Mouse (Mus musculus): ENCODE results near the gene Nedd9.

The Nedd9 gene

DNA sequence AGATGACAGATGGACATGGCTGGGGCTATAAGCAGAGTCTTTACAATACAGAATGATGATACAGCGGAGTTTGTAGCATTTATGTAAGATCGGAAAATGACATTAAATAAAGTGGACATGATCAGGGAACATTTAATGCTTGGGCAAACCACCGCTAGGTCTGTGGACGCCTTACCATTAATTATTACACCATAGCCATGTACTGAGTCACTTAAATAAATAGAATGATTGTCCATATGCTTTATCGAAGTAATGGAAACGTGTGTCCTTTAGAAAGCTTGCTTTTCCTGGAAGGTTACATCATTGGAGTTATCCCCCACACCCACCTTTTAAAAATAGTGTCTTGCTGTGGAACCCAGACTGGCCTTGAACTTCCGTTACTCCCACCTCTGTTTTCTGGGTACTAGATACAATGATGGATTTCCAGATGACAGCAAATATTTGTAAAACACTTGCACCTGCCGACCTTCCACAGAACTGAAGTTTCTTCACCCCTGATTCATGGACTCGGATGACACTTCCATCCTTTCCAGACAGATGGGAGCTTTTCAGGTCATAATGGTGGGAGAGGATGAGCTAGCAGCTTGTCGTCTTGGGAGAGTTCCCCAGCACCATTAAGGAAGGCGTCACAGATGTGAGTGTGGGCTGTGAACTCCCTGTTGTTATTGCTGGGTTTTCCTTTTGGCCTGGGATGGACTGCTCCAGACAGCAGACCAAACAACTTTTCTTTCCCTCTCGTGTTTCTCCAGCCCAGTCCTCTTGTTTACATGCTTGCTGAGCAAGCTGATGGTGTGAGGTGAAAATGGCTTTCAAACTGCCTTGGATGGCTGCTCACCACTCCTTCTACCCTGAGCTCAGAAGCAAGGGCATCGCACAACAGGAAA lies 76.7 kb downstream of the Nedd9 start:
- no peak for DNase-seq (ENCODE audit: low spot score in 2 of 2)

DNA sequence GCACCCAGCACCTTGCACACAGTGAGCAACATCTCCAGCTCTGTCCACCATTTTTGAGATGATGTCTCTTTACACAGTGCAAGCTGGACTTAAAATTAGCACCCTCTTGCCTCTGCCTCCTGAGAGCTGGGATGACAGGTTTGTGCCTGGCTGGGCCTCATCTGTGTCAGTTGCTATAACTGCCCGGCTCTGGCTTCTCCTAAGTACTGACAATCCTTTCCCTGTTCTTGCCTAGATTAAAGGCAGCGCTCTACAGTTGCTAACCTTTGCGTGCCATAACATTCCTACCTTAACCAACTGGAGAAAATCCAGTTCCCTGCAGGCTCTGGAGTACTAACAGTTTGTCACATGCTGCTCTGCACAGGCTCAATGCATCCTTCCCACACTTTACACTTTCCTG lies 77.9 kb downstream of the Nedd9 start:
- DNase-seq (ENCODE audit: low spot score in 2 of 2), result no peak

DNA sequence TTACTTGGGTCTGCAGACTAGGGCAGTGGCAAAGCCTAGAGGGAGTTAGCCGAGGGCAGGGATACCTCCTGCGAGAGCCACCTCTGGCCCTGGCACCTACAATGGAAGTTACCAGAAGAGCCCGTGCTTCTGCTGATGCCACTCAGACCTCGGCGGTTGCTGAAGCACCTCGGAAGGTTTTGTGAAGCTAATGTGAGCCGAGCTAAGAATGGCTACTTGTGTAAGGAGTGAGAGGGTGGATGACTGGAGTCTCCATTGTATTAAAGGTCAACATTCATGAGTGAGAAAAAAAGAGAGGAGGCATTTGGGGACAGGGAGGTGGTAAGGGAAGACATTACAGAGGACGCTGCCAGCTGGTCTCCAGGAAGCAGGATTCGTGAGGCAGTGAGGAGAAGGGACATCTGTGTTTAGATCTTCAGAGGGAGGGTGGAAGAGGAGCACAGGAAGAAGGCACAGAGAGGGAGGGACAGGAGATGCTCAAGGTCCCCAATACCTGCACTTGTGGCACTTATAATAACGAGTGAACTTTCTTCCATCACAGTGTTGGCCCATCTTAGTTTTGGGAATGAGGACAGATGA lies 78.7 kb downstream of the Nedd9 start:
- DNase-seq (ENCODE audit: low spot score in 2 of 2), result no peak

DNA sequence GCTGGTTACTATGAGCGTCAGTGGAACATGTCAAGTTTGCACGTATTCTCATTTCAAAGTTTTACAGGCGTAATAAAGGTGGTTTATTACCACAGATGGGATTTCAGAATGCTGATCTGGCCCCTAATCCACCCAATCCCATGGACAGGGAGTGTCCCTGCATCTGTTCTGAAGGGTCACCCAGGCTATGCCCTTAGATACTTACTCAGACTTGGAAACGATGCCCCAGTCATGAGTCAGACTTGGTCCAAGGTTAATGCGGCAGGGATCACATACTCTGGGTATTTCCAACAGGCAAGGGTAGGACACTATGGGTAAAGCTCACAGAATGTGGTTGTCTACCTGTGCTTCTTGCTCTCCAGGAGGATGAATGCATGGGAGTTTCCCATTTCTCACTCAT lies 82.2 kb downstream of the Nedd9 start:
- no peak for DNase-seq (ENCODE audit: low spot score in 2 of 2)

DNA sequence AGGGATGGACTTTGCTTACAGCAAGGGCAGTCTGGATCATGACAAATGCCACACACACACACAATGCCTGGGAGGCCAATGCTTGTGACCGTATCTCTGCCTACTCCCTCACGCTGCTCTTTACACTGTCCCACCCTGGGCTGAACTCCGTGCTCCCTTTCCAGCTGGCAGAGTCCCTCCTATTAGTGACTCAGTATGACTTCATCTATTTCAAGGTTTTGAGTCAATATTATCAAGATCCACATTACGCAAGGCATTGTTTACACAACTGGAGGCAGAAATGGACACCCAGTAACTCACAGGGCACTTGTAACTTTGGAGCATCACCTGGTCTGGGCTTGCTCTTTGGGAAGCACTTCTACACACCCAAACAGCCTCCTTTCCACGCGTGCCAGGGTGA lies 83.3 kb downstream of the Nedd9 start:
- DNase-seq (ENCODE audit: low spot score in 2 of 2), result no peak

DNA sequence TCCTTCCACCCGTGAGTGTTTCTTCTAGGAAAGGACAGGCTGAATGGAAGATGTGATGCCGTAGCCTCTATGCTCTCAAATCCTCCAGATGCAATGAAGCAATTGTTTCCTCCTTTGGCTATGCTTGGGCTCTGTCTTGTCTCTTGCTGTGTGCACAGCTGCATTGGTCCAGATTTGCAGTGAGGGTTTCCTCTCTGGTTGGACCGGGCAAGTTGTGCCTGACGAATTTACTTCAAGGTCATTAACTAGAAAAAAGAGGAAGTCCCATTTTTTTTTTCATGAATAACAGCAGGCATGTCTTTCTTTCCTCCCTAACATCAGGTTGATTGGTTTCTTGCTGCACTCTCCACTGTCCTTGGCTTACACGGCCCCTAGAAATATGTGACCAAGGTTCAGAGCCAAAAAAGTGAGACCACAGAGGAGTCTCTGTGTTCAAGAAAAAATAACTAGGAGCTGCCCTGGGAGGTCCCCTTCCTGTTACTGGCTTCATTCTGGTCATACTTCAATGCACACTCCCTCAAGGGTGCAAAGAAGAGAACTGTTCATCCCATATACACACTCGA lies 84.6 kb downstream of the Nedd9 start:
- no peak for DNase-seq (ENCODE audit: low spot score in 2 of 2)

DNA sequence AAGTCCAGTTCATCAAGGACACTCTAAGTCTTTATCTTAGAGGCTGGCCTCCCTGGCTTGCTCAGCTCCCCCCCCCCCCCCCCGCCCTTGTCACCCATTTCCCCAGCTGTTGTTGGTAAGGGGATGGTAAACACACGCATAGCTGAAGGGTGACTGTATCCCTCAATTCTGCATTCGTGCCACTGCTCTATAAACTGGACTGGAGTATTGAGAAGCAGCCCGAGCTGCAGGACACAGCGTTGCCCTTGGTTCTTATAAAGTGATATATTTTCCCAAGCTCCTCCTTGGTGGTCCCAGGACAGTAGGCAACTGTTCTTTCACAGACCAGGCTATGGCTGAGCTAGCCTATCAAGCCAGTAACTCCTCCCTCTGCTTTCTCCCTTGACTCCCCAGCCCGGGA lies 85.4 kb downstream of the Nedd9 start:
- no peak for DNase-seq (ENCODE audit: low spot score in 2 of 2)

DNA sequence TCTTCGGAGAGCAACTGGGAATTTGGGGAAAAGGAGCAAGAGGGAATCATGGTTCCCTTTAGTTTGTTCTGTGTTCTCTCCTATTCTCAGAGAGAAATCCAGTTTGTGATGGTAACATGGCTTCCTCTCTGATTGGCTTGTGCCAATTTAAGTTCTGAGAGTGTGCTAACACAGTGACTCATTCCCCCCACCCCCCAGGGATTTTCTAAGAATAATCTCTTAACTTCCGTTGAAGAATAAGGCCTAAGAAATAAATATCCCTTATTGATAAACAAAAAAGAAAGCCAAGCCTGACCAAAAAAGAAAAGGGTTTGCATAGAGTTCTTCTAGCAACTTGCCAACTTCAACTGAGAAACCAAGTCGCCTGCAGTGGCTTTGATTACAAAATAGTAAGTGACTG lies 86.9 kb downstream of the Nedd9 start:
- DNase-seq (ENCODE audit: low spot score in 2 of 2), result no peak

DNA sequence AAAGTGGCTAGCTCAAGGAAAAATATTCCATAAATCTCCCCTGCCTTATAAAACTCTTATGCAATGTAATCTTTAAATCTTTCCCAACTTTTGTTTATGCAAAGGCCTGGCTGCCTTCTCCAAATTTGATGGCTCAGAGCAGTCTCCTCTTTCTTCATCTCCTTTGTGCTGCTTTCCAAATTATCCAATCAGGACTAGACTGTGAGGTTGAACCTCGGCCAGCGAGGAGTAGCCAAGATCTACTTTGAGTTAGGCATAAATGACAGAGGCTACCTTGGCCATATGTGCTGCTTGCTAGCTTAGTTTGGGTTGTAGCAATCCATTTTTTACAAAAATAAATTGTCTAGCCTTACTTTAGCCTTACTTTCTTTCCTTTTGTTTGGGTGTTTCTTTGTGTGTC lies 95.0 kb downstream of the Nedd9 start:
- DNase-seq (ENCODE audit: low spot score in 2 of 2), result no peak

DNA sequence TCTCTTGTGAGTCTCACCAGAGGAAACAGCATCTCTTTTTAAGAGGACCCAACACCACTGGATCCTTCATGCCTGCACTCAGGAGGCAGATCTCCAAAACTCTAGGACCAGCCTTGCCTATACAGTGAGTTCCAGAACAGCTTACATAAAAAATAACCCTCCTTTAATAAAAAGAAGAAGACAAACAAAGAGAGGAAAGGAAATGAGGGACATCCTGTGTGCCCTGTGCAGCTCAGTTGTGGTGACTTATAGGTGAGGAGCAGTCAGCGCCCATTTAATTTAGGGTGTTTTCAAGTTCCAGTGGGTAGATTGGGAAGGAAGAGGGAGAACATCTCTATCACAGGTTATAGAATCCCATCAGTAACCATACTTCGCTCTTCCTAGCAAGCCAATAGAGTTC lies 96.5 kb downstream of the Nedd9 start:
- no peak for DNase-seq (ENCODE audit: low spot score in 2 of 2)

DNA sequence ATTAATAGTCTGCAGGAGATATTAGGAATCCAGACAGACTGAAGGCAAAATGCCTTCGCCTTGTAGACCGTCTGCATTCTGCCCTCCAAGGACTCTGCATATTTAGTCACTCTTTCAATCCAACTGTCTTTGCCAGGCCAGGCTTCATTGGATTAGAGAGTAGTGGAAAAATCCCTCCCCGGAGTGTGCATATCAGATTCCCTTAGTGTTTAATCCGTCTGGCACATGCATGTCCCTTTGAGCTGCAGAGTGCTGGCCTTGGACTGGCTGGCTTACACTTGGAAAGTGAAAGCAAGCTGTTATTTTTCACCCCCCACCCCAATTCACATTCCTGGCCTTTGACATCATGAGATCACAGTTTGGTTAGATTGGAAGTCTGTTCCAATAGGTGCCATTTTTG lies 100.6 kb downstream of the Nedd9 start:
- DNase-seq (ENCODE audit: low spot score in 2 of 2), result no peak

DNA sequence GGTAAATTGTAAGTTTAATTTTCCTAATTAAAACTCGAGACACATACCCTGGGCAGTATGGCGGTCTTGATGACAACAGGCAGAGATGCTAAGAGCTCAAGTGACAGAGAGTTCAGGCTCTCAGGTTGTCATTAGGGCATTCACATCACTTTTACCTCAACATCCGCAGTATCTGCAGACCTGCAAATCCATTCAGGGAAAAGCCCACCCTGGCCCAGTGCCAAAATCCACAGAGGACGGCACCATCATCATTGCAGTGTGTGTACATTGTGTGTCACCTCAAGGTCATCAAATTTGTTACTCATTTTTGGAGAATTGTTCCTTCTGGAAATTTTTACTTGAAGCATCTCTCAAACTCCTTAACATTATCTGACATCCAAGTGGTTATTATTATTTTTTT lies 102.3 kb downstream of the Nedd9 start:
- DNase-seq (ENCODE audit: low spot score in 2 of 2), result no peak

DNA sequence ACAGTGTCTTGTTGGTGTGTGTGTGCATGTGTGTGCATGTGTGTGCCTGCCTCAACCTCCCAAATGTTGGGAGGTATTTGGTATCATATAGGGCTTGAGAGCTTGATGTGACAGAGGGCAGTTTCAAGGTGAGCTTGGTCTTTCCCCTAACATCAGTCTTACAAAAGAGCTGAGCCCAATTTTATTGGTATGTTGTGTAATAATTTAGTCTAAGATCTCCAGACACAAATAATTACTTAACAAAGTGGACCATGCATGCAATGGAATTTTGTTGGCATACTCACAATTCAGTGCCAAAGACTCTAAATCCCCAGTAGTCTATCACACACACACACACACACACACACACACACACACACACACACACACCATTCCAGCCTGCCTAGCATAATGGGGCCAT lies 104.5 kb downstream of the Nedd9 start:
- DNase-seq (ENCODE audit: low spot score in 2 of 2), result no peak

DNA sequence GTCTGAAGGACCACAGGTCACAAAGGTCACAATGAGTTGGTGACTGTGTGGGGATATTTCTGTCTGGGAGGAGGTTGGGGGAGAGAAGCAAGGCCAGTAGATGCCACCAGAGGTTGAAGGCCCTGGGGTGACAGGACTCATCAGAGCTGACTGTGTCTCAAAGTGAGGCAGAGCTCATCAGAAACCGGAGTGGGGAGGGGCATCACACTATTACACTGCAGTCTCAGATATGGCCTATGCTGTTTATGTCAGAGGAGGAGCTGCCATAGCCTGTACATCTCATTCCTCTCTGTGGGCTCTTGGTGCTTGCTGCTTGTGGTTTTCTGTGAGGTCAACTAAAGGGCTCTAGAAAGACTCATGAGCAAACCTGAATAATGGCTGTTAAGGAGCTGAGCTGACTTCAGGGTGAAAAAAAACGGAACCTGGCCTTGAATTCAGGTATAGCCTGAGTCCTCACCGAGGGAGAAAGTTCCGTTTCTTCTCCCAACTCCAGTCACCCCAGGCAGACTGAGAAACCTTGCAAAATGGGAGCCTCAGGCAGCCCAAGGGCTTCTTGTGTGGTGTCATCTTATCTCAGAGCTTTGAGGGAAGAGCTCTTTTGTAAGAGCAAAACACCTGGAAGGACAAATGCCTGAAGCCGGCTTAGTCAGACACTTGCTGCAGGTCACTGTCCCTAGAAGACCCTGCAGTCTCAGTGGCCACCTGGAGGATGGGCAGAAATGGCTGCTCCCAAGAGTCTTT lies 105.2 kb downstream of the Nedd9 start:
- DNase-seq (ENCODE audit: low spot score in 2 of 2), result no peak

DNA sequence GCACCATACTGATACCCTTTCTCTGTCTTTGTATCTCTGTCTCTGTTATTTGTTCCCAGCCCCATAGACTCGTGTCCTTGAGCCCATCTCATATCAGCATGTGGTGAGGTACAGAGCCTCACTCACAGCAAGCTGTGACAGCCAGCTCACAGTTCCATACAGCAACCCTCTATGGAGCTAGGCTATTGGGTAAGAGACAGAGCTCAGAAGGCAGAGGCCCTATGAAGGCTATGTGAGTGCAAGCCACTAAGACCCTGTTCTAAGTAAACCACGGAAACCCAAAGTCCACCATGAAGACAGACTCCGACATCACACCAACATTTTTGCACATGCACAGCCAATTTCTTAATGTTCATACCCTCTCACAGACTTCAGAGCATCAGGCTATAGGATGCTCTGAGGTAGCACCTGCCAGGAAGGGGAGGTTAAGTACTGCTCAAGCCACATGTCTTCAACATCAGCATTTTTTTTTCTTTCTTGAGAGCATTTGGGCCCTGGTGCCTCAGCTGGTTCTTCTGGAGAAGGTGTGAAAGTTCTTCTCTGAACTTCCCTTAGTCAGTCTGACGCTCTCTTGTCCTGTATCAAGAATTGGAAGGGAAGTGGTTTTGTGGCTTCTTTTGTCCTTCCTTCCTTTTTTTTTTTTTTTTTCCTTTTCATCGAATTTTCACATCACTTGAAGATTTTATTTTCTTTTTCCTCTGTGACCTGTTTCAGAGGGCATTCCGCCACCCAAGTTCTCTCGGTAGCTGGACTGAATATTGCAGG lies 105.9 kb downstream of the Nedd9 start:
- DNase-seq (ENCODE audit: low spot score in 2 of 2), result no peak

DNA sequence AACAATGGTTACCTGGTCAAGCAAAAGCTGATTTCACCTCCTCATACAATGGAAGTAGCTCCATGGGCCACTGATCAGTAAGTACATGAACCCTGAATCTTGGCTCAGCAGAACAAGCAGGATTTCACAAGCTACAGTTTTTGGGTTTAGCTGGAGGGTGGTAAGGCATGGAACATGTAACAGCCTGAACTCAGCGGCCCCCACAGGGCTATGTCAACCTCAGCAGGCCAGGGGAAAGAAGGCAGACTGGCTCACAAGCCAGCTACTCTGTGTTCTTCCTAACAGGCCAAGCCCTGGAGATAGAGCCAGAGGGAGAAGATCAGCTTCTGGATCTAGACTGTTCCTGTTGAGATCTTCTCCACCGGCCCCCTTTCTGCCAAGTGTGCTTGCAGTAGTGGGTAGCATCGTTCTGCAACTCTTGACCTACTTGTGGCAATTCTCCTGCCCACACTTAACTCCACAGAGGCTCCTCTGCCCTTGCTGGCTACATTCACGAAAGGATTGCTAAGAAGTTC lies 107.2 kb downstream of the Nedd9 start:
- DNase-seq (ENCODE audit: low spot score in 2 of 2), result no peak

DNA sequence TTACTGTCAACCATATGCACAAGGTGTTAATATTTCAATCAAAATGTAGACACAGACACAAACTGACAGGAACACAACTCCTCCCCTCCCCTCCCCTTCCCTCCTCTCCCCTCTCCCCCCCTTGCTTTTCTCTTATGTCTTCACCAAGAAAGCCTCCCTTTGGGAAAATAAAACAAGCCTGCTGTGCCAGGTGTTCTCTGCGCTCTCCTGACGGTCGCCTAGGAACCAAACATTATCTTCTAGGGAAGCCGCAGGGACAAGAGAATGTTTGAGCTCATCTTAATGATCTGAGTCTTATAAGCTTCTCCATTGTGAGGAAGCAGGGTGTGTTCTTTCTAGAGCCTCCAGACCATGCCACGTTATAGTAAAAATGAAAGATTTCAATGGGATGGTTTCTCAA lies 108.7 kb downstream of the Nedd9 start:
- no peak for DNase-seq (ENCODE audit: low spot score in 2 of 2)

DNA sequence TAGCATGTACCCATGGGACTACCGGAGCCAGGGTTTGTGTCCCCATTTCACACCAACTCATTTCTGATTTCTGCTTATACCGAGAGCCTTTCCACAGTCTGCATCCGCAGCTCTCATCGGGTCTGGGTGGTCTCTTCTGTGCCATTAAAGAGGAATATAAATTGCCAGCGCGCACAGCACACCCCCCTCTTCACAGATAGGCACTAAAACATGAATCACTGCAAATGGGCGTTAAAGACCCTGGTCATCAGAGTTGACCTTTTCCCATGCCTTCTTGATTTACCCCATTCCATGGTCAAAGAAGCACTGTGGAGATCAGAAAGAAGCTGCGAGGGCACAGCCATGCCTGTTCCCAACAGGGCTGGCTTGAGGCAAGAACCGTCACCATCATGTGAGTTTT lies 109.3 kb downstream of the Nedd9 start:
- no peak for DNase-seq (ENCODE audit: low spot score in 2 of 2)

DNA sequence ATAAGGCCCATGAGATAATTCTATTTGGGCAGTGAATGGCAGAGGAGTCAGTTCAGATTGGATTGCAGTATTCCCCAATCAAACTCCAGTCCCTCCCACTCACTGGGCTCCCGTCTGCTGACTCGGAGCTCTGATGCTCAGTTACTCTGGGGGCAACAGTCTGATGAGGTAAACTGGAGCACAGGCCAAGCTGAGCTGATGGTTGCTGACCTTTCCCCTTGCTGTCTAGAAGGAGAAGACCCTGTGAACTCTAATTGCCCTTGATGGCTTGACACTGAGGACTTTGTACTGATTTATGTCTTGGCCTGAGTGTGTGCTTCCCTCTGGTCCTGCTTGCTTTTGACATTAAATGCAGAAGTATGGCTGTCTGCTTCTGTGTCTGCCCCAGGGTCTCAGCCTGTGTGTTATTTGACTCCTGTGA lies 110.1 kb downstream of the Nedd9 start:
- no peak for DNase-seq (ENCODE audit: low spot score in 2 of 2)

DNA sequence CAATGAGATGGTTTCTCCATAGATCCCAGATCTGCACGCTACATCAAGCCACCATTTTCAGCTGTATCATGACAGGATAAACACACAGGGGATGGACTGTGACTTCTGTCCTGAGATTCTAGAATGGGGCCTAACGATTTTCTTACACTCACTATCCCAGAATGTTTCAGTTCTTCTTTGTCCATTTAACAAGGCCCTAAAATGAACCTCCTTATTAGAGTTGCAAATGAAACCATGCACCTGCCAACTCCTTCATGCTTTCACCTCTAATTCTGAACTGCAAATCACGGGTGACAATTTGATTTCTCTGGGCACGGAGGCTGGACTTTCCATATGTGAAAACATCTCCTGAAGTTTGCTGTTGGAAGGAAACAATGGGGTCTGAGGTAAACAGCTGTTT lies 111.1 kb downstream of the Nedd9 start:
- DNase-seq (ENCODE audit: low spot score in 2 of 2), result no peak

DNA sequence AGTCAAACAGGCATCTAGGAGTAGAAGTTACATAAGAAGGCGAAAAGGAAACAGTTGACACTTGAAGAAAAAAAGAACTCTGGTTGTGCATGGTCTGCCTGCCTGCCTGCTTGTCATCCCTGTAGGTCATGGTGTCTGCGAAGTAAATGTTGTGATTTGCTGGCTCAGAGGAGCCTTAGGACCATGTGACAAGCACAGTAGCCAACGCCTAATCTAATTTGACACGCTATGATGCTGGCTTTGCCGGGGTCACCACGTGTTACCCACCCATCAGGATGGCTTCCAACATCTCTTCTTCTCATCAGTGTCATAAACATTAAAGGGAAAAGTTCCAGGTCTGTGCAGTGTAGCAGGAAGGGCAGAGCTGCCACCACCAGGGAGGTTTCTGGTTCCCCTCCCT lies 111.5 kb downstream of the Nedd9 start:
- DNase-seq (ENCODE audit: low spot score in 2 of 2), result no peak

DNA sequence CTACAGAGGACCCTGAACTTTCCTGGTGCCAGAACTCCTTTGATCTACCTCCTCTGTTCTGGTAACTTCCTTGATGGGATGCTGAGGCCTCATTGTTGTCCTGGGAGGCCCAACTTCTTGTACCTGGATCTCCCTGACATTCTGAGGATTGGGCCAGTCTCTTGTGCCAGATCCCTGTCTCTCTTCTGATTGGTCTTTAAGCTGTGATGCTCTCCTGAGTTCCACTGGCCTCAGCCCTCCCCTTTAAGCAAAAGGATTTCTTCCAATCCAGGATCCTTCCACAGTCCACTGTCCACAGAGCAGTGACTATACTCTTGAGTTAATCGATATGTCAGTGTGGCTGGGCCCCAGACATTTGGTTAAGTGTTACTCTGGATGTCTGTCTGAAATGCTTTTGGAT lies 112.3 kb downstream of the Nedd9 start:
- no peak for DNase-seq (ENCODE audit: low spot score in 2 of 2)
